Mouse (Mus musculus): ENCODE measurements at regions not wholly inside any gene's neighbourhood (a gene's known extent, or its start where the extent isn't known, plus 50 kb on each side); places are given as distances from the start of the nearest gene placed in this dataset.

DNA sequence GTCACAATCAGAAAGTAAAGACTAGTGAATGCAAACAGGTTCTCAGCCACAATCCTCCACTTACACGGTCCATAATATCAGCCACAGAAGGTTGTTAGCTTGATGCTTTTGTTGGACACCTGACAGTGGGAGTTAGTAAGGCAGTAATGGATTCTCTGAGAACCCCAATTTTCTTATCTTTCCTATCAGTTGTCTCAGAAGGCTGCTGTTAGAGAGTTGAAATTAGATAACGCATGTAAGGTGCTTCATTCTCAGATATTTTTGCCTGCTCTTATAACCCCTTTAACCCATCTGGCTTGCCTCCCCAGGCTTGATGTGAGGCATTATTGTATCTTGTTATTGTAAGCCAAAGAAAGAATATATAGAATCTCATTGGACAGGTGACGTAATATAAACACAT lies 63.0 kb upstream of the Ube2e3 start:
- DNase-seq, result no peak

DNA sequence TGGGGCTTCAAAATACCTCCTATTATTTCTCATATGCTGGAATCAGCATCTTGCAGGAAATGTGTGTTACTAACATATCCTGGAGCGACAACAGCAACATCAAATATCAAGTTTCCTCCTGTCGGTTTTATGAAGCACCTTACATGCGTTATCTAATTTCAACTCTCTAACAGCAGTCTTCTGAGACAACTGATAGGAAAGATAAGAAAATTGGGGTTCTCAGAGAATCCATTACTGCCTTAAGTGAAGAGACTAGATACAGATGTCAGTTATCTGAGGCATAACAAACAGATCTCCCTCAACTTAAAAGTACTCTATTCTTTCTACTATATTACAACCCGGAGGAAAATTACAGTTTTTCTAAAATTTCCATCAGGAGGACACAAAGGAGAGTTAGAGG lies 64.4 kb upstream of the Ube2e3 start:
- DNase-seq, result no peak

GRCm38 (mm10) chr2:78795446-78795845 lies 72.5 kb upstream of the Ube2e3 start:
- DNase-seq, result no peak

GRCm38 (mm10) chr2:78794734-78795133 lies 73.2 kb upstream of the Ube2e3 start:
- no peak for DNase-seq

DNA sequence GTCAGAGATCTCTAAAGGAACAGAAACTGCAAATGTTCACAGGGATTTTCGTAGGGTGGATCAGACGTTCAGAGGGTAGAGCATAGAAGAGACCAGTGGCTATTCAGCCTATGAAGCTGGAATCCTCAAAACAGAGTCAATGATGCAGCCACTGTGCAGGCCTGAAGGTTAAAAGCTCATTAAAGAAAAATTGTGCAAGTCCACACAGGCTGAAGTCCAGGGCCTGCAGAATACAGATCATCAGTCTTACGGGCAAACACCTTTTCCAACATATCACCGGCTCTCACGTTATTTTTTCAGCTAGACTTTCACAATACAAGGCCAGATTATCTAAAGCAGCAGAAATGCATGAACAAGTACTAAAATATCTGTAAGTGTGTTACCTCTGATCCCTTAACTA lies 78.8 kb upstream of the Ube2e3 start:
- DNase-seq, result no peak

DNA sequence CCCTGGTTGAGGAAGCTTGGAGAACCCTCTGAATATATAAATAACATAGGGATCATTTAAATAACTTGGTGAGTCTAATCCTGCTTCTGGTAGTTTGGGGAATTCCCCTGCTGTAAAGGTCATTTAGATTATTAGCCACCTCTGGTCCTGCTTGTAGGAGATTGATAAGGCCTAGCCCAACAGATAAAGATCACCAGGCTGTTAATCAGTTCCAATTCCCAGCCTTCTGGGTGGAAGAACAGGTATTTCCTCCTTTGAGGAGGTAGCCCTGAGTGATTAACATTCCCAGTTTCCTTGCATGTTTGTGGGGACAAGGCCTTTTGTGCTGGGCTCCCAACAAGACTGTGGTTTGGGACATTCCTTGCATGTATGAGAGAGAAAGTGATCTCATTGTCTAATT lies 79.7 kb upstream of the Ube2e3 start:
- DNase-seq, result no peak

GRCm38 (mm10) chr2:78779949-78780348 lies 88.0 kb upstream of the Ube2e3 start:
- no peak for DNase-seq

DNA sequence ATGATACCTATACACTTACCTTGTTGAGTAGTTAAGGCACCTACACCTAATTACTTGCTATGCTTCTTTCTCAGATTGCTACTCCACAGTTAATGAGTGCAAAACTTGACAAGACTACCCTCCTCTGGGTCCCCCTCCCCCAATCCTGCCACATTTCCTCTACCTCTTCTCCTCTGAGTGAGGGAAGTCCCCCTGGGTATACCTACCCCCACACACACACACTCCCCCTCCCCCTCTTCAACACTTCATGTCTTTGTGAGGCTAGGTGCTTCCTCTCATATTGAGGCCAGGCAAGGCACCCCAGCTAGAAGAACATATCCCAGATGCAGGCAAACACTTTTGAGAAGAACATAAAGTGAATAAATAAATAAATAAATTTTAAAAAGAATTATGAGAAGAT lies 90.3 kb upstream of the Ube2e3 start:
- no peak for DNase-seq

DNA sequence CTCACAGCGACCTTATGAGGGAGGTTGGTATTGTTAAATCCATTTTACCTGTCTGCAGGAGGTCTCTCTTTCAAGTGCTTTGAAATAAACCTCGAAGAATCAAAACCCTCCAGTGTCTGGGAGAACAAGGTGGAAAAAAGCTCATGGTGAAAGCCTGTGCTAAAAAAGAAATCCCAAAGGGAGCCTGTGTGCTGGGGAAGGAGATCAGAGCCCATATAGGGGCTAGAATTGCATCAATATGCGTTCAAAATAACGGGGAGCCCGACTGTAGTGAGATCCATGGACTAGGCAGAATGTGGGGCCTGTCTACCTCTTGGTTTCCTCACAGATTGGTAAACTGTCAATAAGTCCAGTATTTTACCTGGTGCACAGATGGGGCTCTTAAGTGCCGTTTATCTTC lies 113.6 kb upstream of the Ube2e3 start:
- DNase-seq, result no peak

DNA sequence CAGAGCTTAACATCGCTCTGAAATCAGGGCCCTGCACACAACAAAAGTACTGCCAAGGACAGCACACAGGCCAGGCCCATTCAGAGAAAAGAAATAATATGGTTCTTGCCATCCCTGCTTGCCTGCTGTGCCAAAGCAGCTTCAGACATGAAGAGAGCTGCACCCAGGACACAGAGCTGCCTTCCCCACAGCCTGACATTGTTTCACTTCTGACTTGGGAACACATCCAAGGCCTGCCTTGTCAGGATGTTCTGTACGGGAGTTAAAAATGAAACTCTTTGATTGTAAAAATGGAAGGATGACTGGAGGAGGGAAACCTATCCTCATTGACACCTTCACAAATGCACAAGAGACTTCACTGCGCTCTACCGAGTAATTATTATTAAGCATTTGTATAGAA lies 114.0 kb upstream of the Ube2e3 start:
- DNase-seq, result no peak

GRCm38 (mm10) chr2:78730161-78730560 lies 137.8 kb upstream of the Ube2e3 start:
- DNase-seq, result no peak

- DNase-seq, result no peak
Measured at GRCm38 (mm10) chr2:78726060-78726459, 141.9 kb upstream of the Ube2e3 start.

DNA sequence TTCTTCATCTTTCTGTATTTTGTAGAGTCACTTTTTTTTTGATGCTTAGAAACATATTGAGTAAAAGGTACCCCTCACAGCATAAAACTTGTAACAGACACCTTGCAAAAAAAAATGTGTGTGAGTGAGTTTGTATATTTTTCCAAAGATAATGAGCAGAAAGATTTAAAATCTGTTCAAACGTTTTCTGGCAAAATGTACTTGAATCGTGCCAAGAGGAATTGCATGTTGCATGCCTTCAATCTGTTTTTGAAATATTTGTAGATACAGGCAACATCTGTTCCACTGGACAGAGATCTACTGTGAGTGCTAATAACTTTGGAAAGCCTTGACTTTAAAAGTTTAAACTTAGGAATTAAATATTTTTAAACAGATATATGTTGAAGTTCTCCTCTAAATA lies 143.5 kb upstream of the Ube2e3 start:
- DNase-seq, result no peak

GRCm38 (mm10) chr2:78723423-78723822 lies 144.5 kb upstream of the Ube2e3 start:
- DNase-seq, result no peak

GRCm38 (mm10) chr2:78722739-78723138 lies 145.2 kb upstream of the Ube2e3 start:
- no peak for DNase-seq

- DNase-seq, result no peak
Measured at GRCm38 (mm10) chr2:78718550-78718949, 149.4 kb upstream of the Ube2e3 start.

- no peak for DNase-seq
Measured at GRCm38 (mm10) chr2:78716157-78716798, 151.6 kb upstream of the Ube2e3 start.

DNA sequence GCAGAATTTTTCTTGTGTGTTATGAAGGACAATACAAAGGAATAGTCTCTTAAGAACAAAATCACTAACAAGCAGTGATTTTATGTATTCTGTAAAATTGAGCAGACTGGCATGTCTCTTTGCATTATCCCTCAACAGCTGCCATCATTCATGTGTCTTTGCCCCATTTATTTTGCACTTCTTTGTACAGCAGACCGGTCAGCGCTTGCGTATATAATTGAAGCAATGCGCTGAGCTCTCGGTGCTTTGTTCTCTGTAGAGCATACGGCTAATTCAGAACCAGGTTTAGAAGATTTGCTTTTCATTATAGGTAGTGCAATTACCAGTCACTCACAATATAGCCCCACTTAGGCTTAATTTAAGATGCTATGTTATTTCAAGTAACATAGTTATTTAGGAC lies 173.1 kb upstream of the Ube2e3 start:
- no peak for DNase-seq

DNA sequence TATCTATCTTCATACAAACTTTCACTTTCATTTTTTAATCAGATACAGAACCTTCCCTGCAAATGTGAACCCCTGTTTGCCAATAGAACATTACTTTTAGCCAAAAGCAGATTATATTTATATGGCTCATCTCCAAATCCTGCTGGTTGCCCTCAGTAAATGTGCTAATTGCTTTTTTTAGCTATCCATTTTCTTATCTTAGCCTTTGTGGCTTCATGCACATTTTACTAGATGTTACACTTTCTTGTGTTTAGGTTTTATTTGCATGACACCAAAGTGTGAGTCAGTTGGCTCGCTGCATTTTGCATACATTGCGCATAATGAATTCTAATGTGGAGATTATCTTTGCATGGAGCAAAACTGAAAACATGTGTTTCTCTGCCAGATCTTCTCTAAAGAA lies 211.3 kb upstream of the Ube2e3 start:
- DNase-seq, result no peak

DNA sequence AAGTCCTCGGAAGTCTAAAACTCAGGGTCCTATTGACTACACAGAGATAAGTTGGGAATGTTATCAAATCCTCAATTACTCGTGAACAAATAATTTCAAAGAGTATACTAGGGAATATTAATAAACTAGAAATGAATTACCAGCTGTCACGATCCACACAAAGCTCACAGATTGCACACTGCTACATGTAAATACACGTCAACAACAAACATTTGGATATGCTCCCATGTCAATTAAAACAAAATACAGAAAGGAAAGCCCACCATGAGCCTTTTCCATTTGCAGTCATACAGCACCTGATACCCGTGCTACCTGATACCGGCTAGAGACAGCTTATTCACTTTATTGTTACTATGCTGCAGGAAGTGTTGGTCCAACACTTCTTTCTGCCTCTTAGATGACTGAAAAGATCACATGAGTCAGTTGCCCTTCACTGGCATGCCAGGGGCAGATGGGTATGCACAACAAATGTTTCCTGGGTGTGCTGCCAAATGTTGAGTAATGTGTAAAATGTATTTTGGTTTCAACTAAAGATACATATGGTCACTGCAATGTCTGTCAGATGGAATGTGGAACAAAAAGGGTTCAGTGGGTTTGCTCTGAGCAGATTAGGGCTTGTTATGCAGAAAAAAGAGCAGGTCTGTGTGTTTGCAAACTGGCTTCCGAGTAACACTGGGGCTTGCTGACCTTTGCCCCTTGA lies 212.6 kb upstream of the Ube2e3 start:
- no peak for DNase-seq

GRCm38 (mm10) chr2:78651549-78651948 lies 216.4 kb upstream of the Ube2e3 start:
- no peak for DNase-seq

DNA sequence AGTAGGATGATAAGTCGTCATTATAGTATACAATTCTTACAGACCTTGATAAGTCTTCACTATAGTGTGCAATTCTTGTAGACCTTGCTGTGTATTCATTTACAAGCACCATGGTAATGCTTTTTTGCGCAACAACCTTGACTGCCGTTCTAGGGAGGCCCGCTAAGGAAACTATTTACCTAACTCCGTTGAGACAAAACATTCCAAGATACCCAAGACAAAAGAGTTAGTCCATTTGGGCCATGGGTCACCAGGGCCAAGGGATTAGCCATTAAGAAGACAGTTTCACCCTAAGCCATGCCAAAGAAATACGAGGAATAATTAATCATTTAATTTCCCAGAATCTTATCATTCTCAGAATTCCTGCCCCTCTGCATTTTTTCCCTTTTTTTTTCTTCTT lies 227.6 kb upstream of the Ube2e3 start:
- no peak for DNase-seq

DNA sequence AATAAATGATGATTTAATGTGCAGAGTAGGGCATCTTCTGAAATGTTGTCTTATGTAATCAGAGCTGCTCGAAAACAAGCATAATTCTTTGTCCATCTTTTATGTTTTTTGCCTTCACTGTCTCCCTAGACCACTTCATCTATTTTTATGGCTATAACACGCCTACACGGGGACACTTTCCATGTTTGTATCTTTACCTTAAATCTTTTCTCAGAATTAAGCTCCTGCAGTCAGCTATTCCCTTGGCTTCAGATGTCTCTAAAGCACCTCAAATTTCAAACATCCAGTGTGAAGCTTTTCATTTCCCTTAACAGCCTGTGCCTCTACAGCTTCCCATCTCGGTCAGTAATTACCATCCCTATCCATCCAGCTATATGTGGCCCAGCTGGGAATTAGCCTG lies 242.7 kb upstream of the Ube2e3 start:
- no peak for DNase-seq

DNA sequence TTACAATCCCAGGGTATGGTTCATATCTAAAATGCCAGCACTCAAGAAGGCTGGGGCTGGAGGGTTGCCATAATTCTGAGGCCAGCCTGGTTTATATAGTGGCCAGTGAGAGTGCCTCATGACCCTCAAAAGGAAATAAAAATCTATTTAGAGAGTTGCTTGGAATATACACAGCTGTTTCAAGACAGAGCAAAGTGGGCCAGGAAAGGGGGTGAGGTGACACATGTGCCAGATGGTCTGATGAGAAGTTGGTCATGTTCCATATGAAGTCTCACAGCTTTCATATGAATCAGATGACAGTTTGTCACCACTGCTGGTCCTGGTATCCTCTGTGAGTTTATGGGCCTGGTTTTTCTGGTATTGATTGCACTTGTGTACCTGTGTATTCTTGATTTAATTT lies 261.5 kb upstream of the Ube2e3 start:
- no peak for DNase-seq

- DNase-seq, result no peak
Measured at GRCm38 (mm10) chr2:78600753-78601152, 267.2 kb upstream of the Ube2e3 start.
